Mouse (Mus musculus): ENCODE results near the gene Fubp1.
A peak's percentile ranks its signal among the peaks of the same experiment; 100 is the strongest.
"Not testable (repeated sequence)": the region's sequence is repeated elsewhere in the genome, so short reads cannot be mapped to it uniquely, and the experiment has no call there.

The Fubp1 gene

GRCm38 (mm10) chr3:152193177-152193576 is 17.0 kb upstream of the Fubp1 start:
- no peak for DNase-seq (ENCODE audit: low spot score)

- peak; percentile 82 for DNase-seq (ENCODE audit: low spot score)
Measured at GRCm38 (mm10) chr3:152193635-152194097, 16.6 kb upstream of the Fubp1 start.

- not testable (repeated sequence) for DNase-seq (ENCODE audit: low spot score)
Measured at GRCm38 (mm10) chr3:152197246-152197645, 13.0 kb upstream of the Fubp1 start.

DNA sequence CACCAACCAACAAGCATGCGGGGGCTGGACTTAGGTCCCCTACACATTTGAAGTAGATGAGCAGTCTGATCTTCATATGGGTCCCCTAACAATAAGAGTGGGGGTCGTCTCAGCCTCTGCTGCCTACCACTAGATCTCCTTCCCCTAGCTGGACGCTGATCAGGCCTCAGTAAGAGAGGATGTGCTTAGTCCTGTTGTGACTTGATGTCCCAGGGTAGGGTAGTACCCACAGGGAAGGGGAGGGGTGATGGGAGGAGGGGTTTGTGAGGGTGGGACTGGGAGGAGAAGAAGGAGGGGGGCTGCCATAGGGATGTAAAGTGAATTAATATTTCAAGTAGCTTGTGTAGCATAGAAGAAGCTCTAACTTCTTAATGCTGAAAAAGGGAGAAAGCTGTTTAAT is 11.1 kb upstream of the Fubp1 start:
- no peak for DNase-seq (ENCODE audit: low spot score)

DNA sequence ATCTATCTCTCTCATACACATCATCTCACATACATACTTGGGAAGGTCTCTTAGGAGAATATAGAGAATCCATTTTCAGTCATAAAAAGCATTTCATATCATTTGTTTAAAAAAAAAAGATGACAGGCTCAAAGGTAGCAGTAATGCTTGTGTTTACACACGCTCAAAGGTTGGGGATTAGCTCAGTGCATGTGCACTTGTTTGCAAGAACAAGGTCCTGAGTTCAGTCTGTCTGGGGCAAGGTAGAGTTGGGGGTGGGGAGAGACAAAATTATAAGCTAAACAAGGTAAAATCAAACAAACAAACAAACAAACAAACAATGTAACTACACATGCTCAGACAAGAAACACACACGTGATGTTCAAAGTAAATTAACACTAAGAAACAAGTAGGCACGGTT is 9.0 kb upstream of the Fubp1 start:
- no peak for DNase-seq (ENCODE audit: low spot score)

DNA sequence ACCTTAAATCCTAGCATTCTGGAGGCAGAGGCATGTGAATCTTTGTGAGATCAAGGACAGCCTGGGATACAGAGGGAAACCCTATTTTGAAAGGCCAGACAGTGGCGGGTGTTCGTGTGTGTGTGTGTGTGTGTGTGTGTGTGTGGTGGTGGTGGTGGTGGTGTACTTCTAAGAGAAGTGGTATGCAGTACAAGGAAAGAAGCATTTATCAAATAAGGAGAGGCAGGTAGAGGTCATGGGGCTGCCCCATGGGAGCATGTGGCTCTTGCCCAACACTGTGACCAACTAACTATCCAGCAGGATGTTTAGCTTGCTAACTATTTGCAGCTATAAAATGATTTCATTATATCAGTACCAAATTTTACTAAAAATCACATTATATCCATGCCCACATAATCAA is 8.6 kb upstream of the Fubp1 start:
- DNase-seq (ENCODE audit: low spot score) = no peak

DNA sequence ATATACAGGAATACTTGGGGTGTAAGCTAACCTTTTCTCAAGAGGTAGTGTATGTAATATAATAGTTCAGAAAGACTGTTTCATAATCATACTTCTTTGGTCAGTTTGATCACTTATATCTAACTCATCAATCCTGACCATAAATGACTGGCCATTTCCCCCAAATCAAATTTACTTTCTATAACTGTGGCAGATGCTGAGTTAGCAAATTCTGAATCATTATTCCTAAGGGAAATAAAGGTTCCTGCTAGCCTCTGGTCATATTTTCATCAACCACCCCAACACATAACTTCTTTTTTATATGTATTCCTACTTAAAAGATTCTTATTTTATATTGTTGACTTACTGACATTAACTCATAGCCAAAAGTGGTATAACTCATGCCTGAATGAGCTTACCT is 7.3 kb upstream of the Fubp1 start:
- no peak for DNase-seq (ENCODE audit: low spot score)

- DNase-seq (ENCODE audit: low spot score) = no peak
Measured at GRCm38 (mm10) chr3:152203411-152203810, 6.8 kb upstream of the Fubp1 start.

- no peak for DNase-seq (ENCODE audit: low spot score)
Measured at GRCm38 (mm10) chr3:152203996-152204395, 6.2 kb upstream of the Fubp1 start.

GRCm38 (mm10) chr3:152204577-152204976 is 5.6 kb upstream of the Fubp1 start:
- no peak for DNase-seq (ENCODE audit: low spot score)

DNA sequence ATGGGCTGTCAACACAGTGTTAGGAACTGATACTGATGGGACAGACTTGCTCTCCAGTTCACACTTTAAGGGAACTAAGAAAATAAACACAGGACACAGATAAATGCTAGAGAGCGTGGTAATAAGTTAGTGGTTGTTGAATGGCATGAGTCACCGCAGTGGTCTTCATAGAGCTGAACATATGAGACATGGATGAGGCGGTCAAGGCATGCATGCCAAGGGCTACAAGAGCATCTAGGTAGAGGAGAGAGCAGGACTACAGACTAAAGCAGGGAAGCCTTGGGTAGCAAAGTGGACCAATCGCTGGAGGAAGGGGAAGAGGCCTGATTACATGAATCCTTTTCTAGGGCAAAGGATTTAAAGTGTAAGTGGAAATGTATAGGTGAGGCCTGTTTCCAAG is 3.1 kb upstream of the Fubp1 start:
- no peak for DNase-seq (ENCODE audit: low spot score)

- no peak for DNase-seq (ENCODE audit: low spot score)
Measured at GRCm38 (mm10) chr3:152208096-152208885, 1.9 kb upstream of the Fubp1 start.

- no peak for DNase-seq (ENCODE audit: low spot score)
Measured at GRCm38 (mm10) chr3:152209177-152209966, 850 bp upstream of the Fubp1 start.

DNA sequence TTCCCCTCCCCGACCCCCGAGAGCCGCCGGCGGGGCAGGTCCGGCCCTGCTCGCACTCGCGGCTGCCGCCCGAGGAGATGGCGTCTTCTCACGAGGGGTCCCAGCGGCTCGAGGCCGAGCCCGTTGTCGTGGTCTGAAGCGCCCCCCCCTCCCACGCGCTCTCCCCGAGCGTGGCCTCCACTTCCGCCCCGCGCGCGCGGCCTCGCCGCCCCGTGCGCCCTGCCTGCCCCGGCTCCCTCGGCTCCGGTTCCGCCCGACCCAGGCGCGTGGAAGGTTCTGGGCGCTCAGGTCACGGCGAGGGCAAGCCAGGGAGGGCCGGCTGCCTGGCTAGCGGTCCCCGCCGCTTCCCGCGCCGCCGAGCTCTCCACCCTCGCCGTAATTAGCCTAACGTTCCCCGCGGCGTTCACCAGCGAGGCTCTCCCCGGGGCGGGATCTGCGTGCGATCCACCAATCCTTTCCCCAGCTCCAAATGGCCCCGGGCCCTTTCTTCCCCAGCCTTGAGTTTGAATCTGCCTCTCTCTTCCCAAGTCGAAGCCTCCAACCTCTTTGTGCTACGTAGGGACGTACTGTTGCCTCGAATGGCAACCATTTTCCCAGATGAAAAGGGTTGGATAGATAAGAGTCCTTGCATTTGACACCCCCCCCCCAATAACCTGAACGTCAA is 638 bp downstream of the Fubp1 start:
- peak; percentile 74 for DNase-seq (ENCODE audit: low spot score)

- DNase-seq (ENCODE audit: low spot score) = peak; percentile 26
Measured at GRCm38 (mm10) chr3:152211731-152212279, 1.6 kb downstream of the Fubp1 start.

- DNase-seq (ENCODE audit: low spot score) = no peak
Measured at GRCm38 (mm10) chr3:152213416-152213815, 3.2 kb downstream of the Fubp1 start.

- DNase-seq (ENCODE audit: low spot score) = no peak
Measured at GRCm38 (mm10) chr3:152224918-152225317, 14.7 kb downstream of the Fubp1 start.

DNA sequence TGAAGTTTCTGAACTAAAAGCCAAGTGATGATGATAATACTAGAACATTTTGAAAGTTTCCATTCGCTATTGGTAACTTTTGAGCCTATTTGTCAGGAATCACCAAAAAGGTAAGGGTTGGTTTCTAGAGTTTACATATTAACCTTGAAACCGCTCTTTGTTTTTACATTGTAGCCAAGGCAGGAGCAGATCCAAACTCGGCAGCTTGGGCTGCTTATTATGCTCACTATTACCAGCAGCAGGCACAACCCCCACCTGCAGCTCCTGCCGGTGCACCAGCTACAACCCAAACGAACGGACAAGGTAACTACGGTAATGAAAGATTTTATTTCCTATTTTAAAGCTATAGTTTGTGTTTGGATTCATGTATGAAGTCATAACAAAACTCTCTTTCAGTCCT is 15.7 kb downstream of the Fubp1 start:
- no peak for DNase-seq (ENCODE audit: low spot score)

DNA sequence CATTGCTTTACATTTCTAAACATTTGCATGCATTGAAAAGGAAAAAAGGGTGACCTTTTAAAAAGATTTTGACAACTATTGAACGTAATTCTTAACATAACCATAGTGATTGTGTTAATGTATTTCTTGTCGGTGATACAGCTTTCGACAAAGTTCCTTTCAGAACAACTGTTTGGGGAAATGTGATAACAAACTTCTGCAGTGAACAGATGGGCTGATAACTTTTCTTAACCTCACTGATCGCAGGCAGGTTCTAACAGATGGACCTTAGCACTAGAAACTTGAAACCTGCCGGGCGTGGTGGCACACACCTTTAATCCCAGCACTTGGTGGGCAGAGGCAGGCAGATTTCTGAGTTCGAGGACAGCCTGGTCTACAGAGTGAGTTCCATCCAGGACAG is 18.6 kb downstream of the Fubp1 start:
- DNase-seq (ENCODE audit: low spot score) = no peak

DNA sequence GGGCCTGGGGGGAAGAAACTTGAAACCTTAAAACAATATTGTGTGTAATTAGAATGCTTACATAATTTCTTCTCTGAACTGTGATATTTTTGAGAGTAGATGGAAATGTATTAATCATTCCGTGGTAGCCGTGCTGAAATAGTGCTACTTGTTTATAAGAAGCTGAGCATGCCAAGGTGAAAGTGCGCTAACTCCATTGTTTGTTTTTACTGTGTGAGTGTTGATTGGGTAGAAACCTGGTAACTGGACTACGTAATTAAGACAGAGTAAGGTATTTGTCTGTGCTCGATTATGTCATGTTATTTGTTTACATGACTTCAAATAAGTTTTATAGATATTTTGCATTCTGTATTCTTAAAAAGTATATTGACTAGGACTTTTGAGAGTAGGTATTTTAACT is 19.0 kb downstream of the Fubp1 start:
- no peak for DNase-seq (ENCODE audit: low spot score)

GRCm38 (mm10) chr3:152231333-152232100 is 21.3 kb downstream of the Fubp1 start:
- DNase-seq (ENCODE audit: low spot score) = no peak

DNA sequence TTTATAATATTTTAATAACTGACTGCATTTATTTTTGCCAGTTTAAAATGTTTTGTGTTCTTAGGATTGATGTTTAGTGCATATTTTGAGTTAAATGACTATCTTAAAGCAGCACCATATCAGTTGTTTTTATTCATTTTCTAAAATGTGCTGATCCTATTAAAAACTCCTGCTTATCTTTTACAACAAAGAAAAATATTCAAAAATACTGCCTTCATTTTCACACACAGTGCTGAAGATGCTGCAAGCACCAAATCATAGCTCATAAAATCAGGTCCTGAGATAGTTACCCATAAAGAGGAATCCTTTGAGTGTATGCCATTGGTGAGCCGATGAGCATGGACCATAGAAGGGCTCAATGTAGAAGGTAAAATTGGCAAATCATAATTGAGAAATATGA is 25.0 kb downstream of the Fubp1 start:
- no peak for DNase-seq (ENCODE audit: low spot score)

Data from retina, embryonic 14.5 days (tissue).